Mouse (Mus musculus) macrophage (primary cell): ENCODE results near the gene Galnt2. TPM values are rescaled to one million over a fixed set of nuclear protein-coding genes. Genes with fewer than 3 reads are reported as not detected.

Source experiments
- H3K27ac ChIP-seq: fragments of 350-480 bp; formaldehyde crosslinking; 2 replicates; pipeline ENCODE4 v1.9.0; 2021
- H3K36me3 ChIP-seq: fragments of 350-480 bp; formaldehyde crosslinking; 2 replicates; pipeline ENCODE4 v1.9.0; 2021; ENCODE audit errors: inconsistent target
- H3K4me3 ChIP-seq: fragments of 350-480 bp; formaldehyde crosslinking; 2 replicates; pipeline ENCODE4 v1.9.0; 2021; ENCODE audit errors: inconsistent target
- H3K79me2 ChIP-seq: fragments of 350-480 bp; formaldehyde crosslinking; 2 replicates; pipeline ENCODE4 v1.9.0; 2021; ENCODE audit errors: inconsistent target
- WGBS: methylation state at CpG from one replicate; pipeline ENCODE4 v1.1.7; 2026; ENCODE audit warnings: inconsistent platforms; ENCODE audit not compliant: missing documents; 5-methylcytosine and 5-hydroxymethylcytosine counted together
- polyA plus RNA-seq: library from polyadenylated mRNA; stranded (reverse); fragments of 250-400 nt; gene quantifications from 3 replicates; pipeline ENCODE4 v1.2.4, GENCODE M21; 2018; ENCODE audit warnings: inconsistent platforms
- total RNA-seq, 78 experiments: library from RNA; depleted of rRNA; stranded (reverse); fragments of 250-400 nt; gene quantifications; 1 replicate in 9 of 78; 2 replicates in 24 of 78; 3 replicates in 43 of 78; 4 replicates in 2 of 78; pipeline ENCODE4 v1.2.4; 2018; ENCODE audit warnings: inconsistent platforms in 56 of 78

Gene Galnt2
- total RNA-seq (2018; cell fraction: chromatin; rRNA removed), result 10 to 100 TPM in 24 of 26 experiments, 1 to 10 TPM in 2; 4.9 to 60.2 (median 43.4) TPM
- total RNA-seq (2018; cell fraction: cytosol; rRNA removed), result 10 to 100 TPM; 21.6 to 67.0 (median 54.9) TPM
- 100 to 1,000 TPM in 1 of 26 experiments, 10 to 100 TPM in 25; 18.9 to 105 (median 49.4) TPM for total RNA-seq (2018; cell fraction: nucleus; rRNA removed)
- polyA plus RNA-seq, result 17.5 to 77.0 TPM (median 62.9 TPM) in 3 replicates

DNA sequence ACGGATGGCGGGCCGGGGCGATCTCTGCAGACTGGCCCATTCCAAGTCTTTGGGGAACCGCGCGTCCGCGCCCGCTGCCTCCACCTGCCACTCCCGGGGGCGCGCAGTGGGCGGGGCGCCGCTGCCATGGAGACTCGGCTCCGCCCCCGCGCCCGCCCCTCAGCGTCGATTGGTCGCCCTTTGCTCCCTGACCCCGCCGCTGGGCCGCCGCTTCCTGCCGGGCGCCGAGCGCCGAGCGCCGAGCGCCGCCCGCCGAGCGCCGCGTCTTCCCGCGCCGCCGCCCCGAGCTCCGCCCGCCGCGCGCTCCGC, at the start of gene Galnt2:
Gene Galnt2, plus strand, starts transcription at position 216 of the 309 bp plus-strand sequence.
- Histone ChIP-seq H3K27ac (peak within 1 kb of the TSS; percentile 75), H3K79me2 (peaks cover 44% of the 10 kb centered on the region), H3K36me3 (no peaks in the 10 kb centered on the region), H3K4me3 (peak within 1 kb of the TSS; percentile 66)
- WGBS, result 2% methylated on average over 21 of the region's 53 CpGs

- 90% methylated on average over 5 of the region's 5 CpGs for WGBS
- Histone ChIP-seq H3K27ac (no peak overlapping the region), H3K36me3 (no peaks in the 10 kb centered on the region), H3K4me3 (no peak overlapping the region), H3K79me2 (no peaks in the 10 kb centered on the region)
Measured at GRCm38 (mm10) chr8:124181751-124182150, 49.4 kb upstream of the Galnt2 start.

GRCm38 (mm10) chr8:124182224-124182623, 49.0 kb upstream of the Galnt2 start:
- Histone ChIP-seq H3K4me3 (no peak overlapping the region), H3K27ac (no peak overlapping the region), H3K79me2 (no peaks in the 10 kb centered on the region), H3K36me3 (no peaks in the 10 kb centered on the region)
- WGBS, result 89% methylated on average over 13 of the region's 13 CpGs

- Histone ChIP-seq H3K4me3 (no peak overlapping the region), H3K27ac (no peak overlapping the region), H3K36me3 (no peaks in the 10 kb centered on the region), H3K79me2 (no peaks in the 10 kb centered on the region)
- WGBS, result 98% methylated on average over 3 of the region's 3 CpGs
Measured at GRCm38 (mm10) chr8:124184078-124184477, 47.1 kb upstream of the Galnt2 start.

DNA sequence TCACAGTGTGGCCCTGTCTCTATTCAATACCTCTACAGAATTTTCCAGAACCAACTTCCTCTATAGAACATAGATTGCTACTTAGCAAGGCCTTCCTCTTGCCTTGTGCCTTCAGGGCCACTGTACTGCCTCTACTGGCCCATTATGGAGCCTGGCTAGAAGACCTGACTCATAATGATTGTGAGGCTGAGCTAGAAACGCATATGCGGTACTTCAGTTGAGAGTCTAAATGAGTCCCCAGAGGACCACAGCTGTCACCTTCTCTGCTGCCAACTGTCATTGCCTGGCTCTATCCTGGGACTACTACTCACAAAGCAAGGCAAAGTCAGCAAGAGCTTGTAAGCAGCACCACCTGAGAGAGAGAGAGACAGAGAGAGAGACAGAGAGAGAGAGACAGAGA, 46.7 kb upstream of the Galnt2 start:
- no peaks in the 10 kb centered on the region for H3K36me3 ChIP-seq
- no peak overlapping the region for H3K4me3 ChIP-seq
- 96% methylated on average over 2 of the region's 2 CpGs for WGBS
- no peak overlapping the region for H3K27ac ChIP-seq
- no peaks in the 10 kb centered on the region for H3K79me2 ChIP-seq

- no peaks in the 10 kb centered on the region for H3K79me2 ChIP-seq
- 92% methylated on average over 6 of the region's 6 CpGs for WGBS
- H3K4me3 ChIP-seq, result no peak overlapping the region
- no peaks in the 10 kb centered on the region for H3K36me3 ChIP-seq
- no peak overlapping the region for H3K27ac ChIP-seq
Measured at GRCm38 (mm10) chr8:124185081-124185480, 46.1 kb upstream of the Galnt2 start.

- Histone ChIP-seq H3K79me2 (no peaks in the 10 kb centered on the region), H3K4me3 (no peak overlapping the region), H3K36me3 (no peaks in the 10 kb centered on the region), H3K27ac (no peak overlapping the region)
- WGBS, result 87% methylated on average over 7 of the region's 7 CpGs
Measured at GRCm38 (mm10) chr8:124190388-124190787, 40.8 kb upstream of the Galnt2 start.

- no peak overlapping the region for H3K27ac ChIP-seq
- no peak overlapping the region for H3K4me3 ChIP-seq
- 96% methylated on average over 4 of the region's 4 CpGs for WGBS
- no peaks in the 10 kb centered on the region for H3K36me3 ChIP-seq
- no peaks in the 10 kb centered on the region for H3K79me2 ChIP-seq
Measured at GRCm38 (mm10) chr8:124192242-124192641, 38.9 kb upstream of the Galnt2 start.

DNA sequence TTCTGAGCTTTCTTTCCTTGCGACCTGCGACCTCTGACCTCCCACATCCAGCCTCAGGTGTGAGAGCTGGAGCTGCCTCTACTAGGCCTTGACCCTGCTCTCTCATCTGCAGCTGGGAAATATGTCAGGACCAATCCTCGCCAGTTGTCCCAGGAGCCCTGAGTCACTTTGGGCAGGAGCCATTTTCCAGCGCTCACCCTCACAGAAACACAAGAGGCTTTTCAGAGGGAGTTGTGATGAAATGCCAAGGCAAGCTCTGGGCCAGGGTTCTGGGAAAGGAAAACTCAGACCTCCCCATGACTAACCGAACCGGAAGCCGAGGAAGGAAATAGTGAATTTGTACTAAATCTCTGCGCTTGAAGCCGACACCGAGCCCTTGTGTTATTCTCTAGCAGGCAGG, 38.2 kb upstream of the Galnt2 start:
- no peaks in the 10 kb centered on the region for H3K36me3 ChIP-seq
- 88% methylated on average over 10 of the region's 10 CpGs for WGBS
- H3K79me2 ChIP-seq, result no peaks in the 10 kb centered on the region
- H3K4me3 ChIP-seq, result no peak overlapping the region
- no peak overlapping the region for H3K27ac ChIP-seq

DNA sequence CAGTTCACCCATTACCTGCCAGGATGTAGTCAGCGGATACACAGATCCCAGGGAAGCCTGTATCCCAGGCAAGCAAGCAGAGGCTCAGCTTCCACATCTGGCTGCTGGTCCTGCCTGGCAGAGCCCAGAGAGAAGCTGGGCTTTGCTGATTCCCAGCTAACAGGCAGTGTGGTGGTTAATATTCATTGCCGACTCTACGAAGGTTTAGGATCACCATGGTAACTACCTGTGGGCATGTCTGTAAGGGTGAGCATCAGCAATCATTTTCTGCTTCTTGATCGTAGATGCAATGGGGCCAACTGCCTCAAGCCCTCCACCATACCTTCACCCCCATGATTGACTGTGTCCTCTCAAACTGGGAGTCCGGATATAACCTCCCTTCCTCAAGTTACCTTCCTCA, 37.2 kb upstream of the Galnt2 start:
- Histone ChIP-seq H3K79me2 (no peaks in the 10 kb centered on the region), H3K4me3 (no peak overlapping the region), H3K27ac (no peak overlapping the region), H3K36me3 (no peaks in the 10 kb centered on the region)
- WGBS, result 94% methylated on average over 3 of the region's 5 CpGs

GRCm38 (mm10) chr8:124196195-124196594, 35.0 kb upstream of the Galnt2 start:
- Histone ChIP-seq H3K36me3 (no peaks in the 10 kb centered on the region), H3K4me3 (no peak overlapping the region), H3K79me2 (no peaks in the 10 kb centered on the region), H3K27ac (no peak overlapping the region)
- 77% methylated on average over 5 of the region's 5 CpGs for WGBS

DNA sequence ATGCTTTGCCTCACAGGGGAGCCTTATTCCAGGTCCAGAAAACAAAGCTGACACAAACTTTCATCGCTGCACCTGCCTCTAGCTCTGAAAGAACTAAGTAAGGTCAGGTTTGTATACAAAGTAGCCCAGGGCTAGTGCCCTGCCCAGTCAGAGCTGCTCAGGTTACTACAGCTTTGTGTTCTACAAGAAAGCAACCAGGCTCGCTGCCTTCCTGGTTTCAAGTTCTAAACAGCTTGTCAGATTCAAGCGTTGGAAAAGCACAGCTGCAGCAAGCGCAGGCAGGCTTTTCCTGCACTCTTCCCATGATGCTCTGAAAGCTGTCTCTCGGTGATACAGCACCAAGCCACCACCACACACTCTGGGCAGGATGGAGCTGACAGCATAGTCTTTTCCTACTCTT, 34.4 kb upstream of the Galnt2 start:
- Histone ChIP-seq H3K4me3 (no peak overlapping the region), H3K27ac (no peak overlapping the region), H3K79me2 (no peaks in the 10 kb centered on the region), H3K36me3 (no peaks in the 10 kb centered on the region)
- 77% methylated on average over 5 of the region's 5 CpGs for WGBS

DNA sequence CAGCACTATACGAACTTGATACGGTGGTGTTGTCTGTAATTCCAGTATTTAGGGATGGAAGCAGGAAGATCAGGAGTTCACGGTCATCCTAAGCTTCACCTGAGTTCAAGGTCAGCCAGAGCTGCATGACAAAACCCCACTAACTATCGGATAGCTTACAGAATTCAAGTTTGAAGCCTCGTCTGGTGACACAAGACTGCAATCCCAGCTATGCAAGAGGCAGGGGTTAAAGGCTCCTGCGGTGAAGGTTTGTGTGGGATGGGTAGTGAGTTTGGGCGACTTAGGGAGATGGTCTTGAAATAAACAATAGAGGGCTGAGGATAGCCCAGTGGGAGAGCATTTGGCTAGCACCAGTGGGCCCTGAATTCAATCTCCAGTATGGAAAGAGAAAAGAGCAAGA, 33.0 kb upstream of the Galnt2 start:
- H3K36me3 ChIP-seq, result no peaks in the 10 kb centered on the region
- no peak overlapping the region for H3K27ac ChIP-seq
- H3K79me2 ChIP-seq, result no peaks in the 10 kb centered on the region
- WGBS, result 95% methylated on average over 7 of the region's 7 CpGs
- no peak overlapping the region for H3K4me3 ChIP-seq

DNA sequence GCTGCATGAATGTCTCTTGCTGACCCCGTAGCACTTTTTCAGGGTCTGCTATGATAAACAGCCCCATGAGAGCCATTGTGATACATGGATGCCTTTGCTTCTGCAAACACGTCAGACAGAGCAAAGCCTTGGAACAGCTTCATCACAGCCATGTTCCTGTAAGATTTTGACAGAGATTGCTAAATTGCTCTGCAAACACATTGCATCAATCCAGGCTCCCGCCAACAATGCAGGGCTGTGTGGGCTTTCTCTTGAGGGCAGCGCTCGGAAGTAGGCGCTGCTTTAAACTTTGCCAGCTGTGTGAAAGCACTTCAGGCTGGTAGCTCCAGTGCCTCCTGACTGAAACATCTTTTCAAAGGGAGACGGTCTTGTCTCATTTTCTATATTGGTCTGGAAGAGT, 30.8 kb upstream of the Galnt2 start:
- Histone ChIP-seq H3K27ac (no peak overlapping the region), H3K79me2 (no peaks in the 10 kb centered on the region), H3K4me3 (no peak overlapping the region), H3K36me3 (no peaks in the 10 kb centered on the region)
- WGBS, result 49% methylated on average over 7 of the region's 7 CpGs

DNA sequence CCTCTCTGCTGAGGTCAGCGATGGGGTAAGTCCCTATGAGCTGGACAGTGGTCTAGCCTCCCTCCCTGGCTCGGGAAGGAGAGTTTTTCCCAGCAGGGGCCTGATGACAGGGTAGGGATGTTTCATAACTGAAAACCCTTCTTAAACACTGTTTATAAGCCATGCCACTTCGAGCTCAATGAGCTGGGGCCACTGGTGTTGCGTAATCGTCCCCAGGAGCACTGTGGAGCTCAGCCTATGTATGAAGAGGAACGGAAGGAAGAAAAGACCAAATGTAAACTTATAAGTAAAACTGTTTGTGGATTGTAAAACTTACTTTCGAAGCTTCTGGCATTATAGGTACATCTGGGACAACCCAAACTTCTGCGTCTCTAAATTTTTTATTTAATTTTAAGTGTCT, 29.5 kb upstream of the Galnt2 start:
- H3K4me3 ChIP-seq, result no peak overlapping the region
- WGBS, result 31% methylated on average over 8 of the region's 8 CpGs
- no peak overlapping the region for H3K27ac ChIP-seq
- H3K36me3 ChIP-seq, result no peaks in the 10 kb centered on the region
- no peaks in the 10 kb centered on the region for H3K79me2 ChIP-seq

DNA sequence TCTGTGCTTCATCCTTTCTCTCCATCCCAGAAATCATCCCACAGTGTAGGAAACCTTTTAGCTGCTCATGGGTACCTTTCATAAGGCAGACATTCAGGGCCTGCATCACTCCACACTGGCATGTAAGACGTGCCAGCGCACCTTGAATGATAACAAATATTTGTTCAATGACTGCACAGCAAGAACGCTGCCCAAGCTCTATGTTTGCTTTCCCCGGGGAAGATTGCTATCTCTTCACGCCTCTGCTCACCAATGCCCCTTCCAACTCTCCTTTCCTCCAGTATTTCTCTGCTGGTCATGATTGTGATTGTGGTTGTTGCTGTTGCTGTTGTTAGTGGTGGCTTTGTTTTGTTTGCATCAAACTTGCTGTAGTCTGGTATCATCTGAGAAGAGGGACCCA, 28.3 kb upstream of the Galnt2 start:
- H3K27ac ChIP-seq, result no peak overlapping the region
- H3K36me3 ChIP-seq, result no peaks in the 10 kb centered on the region
- WGBS, result 90% methylated on average over 5 of the region's 5 CpGs
- H3K4me3 ChIP-seq, result no peak overlapping the region
- no peaks in the 10 kb centered on the region for H3K79me2 ChIP-seq
